Mouse (Mus musculus) hindbrain, embryonic 15.5 days (tissue): Measurements from ENCODE around the gene Nub1. TPM values are rescaled to one million over a fixed set of nuclear protein-coding genes. Genes with fewer than 3 reads are reported as not detected.

ENCODE experiments used
- ATAC-seq: fragments of 200-750 bp; cut with Nextera tagmentation; 2 replicates; pipeline ENCODE4 v1.8.0; 2017; ENCODE audit warnings: low read depth, moderate number of reproducible peaks, moderate TSS enrichment; ENCODE audit not compliant: low FRiP score
- H3K27ac ChIP-seq: fragments of 300-500 bp; sonication (generic); replicated peaks from 2 replicates; pipeline ENCODE4 v1.5.1; 2015; ENCODE audit warnings: mild to moderate bottlenecking, inconsistent platforms
- H3K27me3 ChIP-seq: fragments of 300-500 bp; sonication (generic); 2 replicates; pipeline ENCODE4 v1.6.1; 2015; ENCODE audit warnings: control low read depth, inconsistent platforms
- H3K36me3 ChIP-seq: fragments of 300-500 bp; sonication (generic); 2 replicates; pipeline ENCODE4 v1.6.1; 2015; ENCODE audit warnings: control low read depth, inconsistent platforms
- H3K4me1 ChIP-seq: fragments of 300-500 bp; sonication (generic); replicated peaks from 2 replicates; pipeline ENCODE4 v1.6.1; 2015; ENCODE audit warnings: control low read depth, inconsistent platforms
- H3K4me2 ChIP-seq: fragments of 300-500 bp; sonication (generic); 2 replicates; pipeline ENCODE4 v1.6.1; 2015; ENCODE audit warnings: moderate library complexity, mild to moderate bottlenecking, inconsistent platforms
- H3K4me3 ChIP-seq: fragments of 300-500 bp; sonication (generic); 2 replicates; pipeline ENCODE4 v1.5.1; 2015; ENCODE audit warnings: mild to moderate bottlenecking, inconsistent platforms
- H3K9ac ChIP-seq: fragments of 300-500 bp; sonication (generic); 2 replicates; pipeline ENCODE4 v1.6.1; 2015; ENCODE audit warnings: inconsistent platforms
- H3K9me3 ChIP-seq: fragments of 300-500 bp; sonication (generic); 2 replicates; pipeline ENCODE4 v1.6.1; 2016; ENCODE audit warnings: control low read depth, inconsistent platforms
- WGBS: fragments of 180-500 bp; shearing (Covaris S2); methylation state at CpG from one replicate; pipeline ENCODE4 v1.1.7; 2015; 5-methylcytosine and 5-hydroxymethylcytosine counted together
- polyA plus RNA-seq: library from polyadenylated mRNA; unstranded; fragments of >200 nt; fragmentation: Nextera tagmentation; extraction: Ambion mirVana; gene quantifications from 2 replicates; pipeline ENCODE4 v1.2.1, GENCODE M21; 2015

Nub1 gene
- polyA plus RNA-seq, 1 experiment from 2014 or later = 49.0 TPM

DNA sequence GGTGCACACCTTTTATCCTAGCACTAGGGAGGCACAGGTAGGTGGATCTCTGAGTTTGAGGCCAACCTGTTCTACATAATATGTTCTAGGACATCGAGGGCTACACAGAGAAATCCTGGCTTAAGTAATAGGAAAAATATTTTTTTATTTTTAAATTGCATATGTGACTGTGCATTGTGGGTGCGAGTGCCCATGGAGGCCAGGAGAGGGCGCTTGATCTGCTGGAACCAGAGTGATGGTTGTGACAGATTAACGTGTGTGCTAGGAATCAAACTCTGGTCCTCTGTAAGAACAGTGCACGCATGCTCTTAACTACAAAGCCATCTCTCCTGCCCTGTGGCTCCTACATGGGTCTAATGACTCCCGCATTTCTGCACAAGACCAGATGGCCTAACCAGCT lies 26.3 kb downstream of the Nub1 start:
- Histone ChIP-seq H3K4me3 (no peak overlapping the region), H3K27ac (no peak overlapping the region), H3K9me3 (no peaks in the 10 kb centered on the region), H3K36me3 (peaks cover 49% of the 10 kb centered on the region), H3K4me2 (no peak overlapping the region), H3K4me1 (peaks cover 14% of the 10 kb centered on the region; the same call in 1 of the 2 replicates), H3K9ac (no peak overlapping the region), H3K27me3 (no peaks in the 10 kb centered on the region)
- WGBS = 97% methylated on average over 6 of the region's 6 CpGs
- ATAC-seq = no peak

DNA sequence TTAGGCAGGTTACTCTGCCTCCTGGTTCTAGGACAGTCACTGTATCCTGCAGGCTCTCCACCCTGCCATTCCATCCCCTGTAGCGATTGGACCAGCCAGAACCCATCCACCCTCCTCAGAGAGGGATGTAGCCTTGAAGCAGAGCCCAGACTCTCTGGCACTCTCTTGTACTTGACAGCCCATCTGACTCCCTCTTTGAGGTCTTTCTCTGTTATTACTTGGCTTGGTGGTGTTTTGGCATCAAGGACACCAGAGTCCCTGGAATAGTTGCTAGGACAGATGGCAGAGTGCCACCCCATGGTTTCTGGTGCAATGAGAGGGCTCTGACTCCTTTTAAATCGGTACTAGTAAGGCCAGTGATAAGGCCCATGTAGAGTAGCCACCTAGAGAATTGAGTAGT lies 27.9 kb downstream of the Nub1 start:
- no peaks in the 10 kb centered on the region for H3K9me3 ChIP-seq
- H3K4me1 ChIP-seq = peaks cover 14% of the 10 kb centered on the region; the same call in 1 of the 2 replicates
- ATAC-seq = peak; percentile 74; the same call in 1 of the 2 replicates
- WGBS = 75% methylated on average over 2 of the region's 2 CpGs
- no peak overlapping the region for H3K9ac ChIP-seq
- H3K36me3 ChIP-seq = peaks cover 34% of the 10 kb centered on the region
- no peak overlapping the region for H3K27ac ChIP-seq
- H3K4me2 ChIP-seq = no peak overlapping the region
- H3K4me3 ChIP-seq = no peak overlapping the region
- H3K27me3 ChIP-seq = no peaks in the 10 kb centered on the region

DNA sequence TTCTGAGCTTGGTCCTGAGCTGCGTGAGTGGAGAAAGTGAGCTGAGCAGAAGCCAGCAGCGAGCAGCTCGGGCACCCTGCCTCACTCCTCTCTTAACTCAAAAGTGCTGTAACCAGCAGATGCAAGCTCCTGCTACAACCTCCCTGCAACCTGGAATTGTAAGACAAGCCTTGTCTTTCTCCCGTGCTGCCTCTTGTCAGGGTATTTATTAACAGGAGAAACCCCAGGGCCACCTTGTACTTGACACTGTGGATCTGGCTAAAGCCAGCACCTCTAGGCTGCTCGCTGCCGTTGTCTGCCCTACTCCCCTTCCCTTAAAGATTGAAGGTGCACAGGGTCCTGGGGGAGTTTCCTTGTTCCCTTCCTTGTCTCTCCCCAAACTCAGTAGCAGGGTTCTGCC lies 28.7 kb downstream of the Nub1 start:
- H3K4me1 ChIP-seq = peaks cover 14% of the 10 kb centered on the region; the same call in 1 of the 2 replicates
- no peak for ATAC-seq
- no peak overlapping the region for H3K27ac ChIP-seq
- H3K4me3 ChIP-seq = no peak overlapping the region
- H3K36me3 ChIP-seq = peaks cover 26% of the 10 kb centered on the region
- no peak overlapping the region for H3K4me2 ChIP-seq
- no peaks in the 10 kb centered on the region for H3K27me3 ChIP-seq
- WGBS = 74% methylated on average over 6 of the region's 6 CpGs
- no peak overlapping the region for H3K9ac ChIP-seq
- no peaks in the 10 kb centered on the region for H3K9me3 ChIP-seq

DNA sequence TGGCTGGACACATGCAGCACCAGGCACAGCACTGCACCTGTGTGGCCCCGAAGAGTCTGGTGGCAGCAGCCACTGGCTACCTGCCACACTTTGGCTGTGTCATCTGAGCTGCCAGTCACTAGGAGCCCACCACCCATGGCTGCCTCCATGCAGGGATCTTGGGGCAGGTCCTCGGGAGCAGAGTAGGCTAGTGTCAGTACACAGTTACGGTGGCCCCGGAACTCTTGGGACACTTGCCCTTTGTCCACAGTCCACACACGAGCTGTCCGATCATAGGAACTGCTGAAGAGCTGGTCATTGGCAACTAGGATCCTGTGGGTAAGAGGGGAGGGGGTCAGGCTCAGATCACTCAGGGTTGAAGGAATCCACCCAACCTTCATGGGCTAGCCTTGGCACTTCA lies 32.7 kb downstream of the Nub1 start:
- no peak for ATAC-seq
- Histone ChIP-seq H3K4me1 (peaks cover 9% of the 10 kb centered on the region; the same call in 1 of the 2 replicates), H3K9me3 (no peaks in the 10 kb centered on the region), H3K4me2 (no peak overlapping the region), H3K27ac (no peak overlapping the region), H3K9ac (no peak overlapping the region), H3K36me3 (no peaks in the 10 kb centered on the region), H3K27me3 (no peaks in the 10 kb centered on the region), H3K4me3 (no peak overlapping the region)
- WGBS = 91% methylated on average over 6 of the region's 6 CpGs

DNA sequence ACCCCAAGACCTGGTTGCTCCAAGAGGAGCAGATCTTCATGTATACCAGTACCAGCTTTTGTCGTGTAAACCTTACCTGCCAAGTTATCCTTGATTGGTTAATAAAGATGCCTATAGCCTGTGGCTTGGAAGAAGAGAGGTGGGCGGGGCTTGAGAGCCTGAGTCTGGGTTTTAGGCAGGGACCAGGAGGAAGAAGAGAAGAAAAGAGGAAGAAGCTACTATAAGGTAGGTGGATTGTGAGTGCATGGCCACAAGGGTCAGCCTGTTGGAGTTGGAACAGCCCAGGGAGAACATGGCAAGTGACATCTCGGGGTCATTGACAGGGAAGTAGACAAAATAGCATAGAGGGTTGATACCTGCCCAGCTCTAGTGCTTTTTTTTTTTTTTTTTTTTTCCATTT lies 34.5 kb downstream of the Nub1 start:
- no peak overlapping the region for H3K27ac ChIP-seq
- H3K4me2 ChIP-seq = no peak overlapping the region
- H3K27me3 ChIP-seq = no peaks in the 10 kb centered on the region
- WGBS = 87% methylated on average over 3 of the region's 3 CpGs
- ATAC-seq = no peak
- H3K4me3 ChIP-seq = no peak overlapping the region
- no peaks in the 10 kb centered on the region for H3K36me3 ChIP-seq
- peaks cover 9% of the 10 kb centered on the region for H3K4me1 ChIP-seq
- H3K9me3 ChIP-seq = no peaks in the 10 kb centered on the region
- no peak overlapping the region for H3K9ac ChIP-seq

DNA sequence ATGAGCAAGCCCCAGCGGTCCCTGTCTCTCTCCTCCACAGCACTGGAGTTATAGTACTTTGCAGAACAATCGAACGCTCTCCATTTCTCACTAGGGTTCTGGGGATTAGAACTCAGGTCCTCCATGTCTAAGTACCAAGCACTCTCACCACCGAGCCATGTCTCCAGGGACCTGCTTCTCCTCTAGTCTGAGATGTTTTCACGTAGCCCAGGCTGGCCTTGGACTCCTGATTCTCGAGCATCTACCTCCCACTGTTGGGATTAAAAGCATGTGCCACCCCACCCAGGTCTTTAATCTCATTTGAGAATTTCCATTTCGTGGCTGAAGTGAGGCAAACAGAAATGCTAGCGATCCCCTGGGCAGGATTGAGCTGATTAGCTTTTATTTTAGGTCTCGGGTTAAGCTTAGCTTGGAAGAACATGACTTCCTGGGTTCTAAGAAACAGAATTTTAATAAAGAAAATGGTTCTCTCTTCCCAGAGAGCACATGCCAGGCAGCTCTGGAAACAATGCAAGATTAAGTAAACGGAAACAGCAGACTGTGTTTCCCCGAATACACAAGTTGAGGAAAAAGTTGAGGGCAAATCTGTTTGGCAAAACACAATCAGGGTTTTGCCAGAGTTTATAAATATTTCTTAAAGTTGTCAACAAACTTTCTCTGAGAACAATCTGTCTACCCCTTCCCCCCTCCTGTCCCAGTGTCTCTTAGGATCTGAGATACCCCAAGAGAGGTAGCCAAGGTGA lies 38.4 kb downstream of the Nub1 start:
- H3K27me3 ChIP-seq = peaks cover 9% of the 10 kb centered on the region
- H3K4me1 ChIP-seq = peaks cover 12% of the 10 kb centered on the region
- H3K36me3 ChIP-seq = no peaks in the 10 kb centered on the region
- H3K4me2 ChIP-seq = no peak overlapping the region
- 79% methylated on average over 11 of the region's 11 CpGs for WGBS
- no peak overlapping the region for H3K27ac ChIP-seq
- no peak overlapping the region for H3K4me3 ChIP-seq
- H3K9ac ChIP-seq = no peak overlapping the region
- ATAC-seq = no peak
- no peaks in the 10 kb centered on the region for H3K9me3 ChIP-seq

DNA sequence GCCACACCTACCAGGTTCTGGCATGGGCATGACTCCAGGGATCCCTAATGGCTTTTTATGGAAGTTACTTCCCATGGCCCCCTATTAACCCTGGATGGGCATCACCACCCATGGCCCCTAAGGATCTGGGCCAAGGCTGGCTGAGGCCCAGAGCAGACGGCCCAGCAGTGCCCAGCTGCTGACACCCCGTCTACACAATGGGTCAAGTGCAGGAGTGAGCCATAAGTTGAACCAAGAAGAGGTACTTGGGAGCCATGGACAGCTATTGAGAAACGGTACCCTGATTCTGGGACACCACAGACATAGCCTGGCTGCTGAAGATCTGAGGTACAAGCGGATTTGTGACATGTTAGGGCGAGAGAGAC lies 38.9 kb downstream of the Nub1 start:
- H3K4me2 ChIP-seq = no peak overlapping the region

DNA sequence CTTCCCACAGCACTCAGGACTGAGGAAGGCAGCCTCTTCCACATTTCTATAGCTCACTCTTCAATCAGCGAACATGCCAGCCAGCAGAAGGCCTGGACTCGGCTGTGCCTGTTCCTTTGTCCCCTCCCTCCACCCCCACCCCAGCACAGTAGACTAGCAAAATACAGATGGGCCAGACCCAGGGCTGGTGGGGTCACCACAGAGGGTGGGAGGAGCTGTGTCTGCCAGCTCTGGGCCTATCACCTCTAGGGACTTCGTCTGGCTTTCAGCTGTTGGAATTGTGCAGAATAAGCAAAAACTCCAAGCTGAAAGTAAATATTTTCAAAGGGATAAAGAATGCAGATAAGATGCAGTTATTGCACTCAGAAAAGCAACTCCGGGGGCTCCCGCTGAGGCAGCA lies 39.5 kb downstream of the Nub1 start:
- Histone ChIP-seq H3K9ac (no peak overlapping the region), H3K4me1 (peaks cover 16% of the 10 kb centered on the region), H3K4me2 (no peak overlapping the region), H3K9me3 (no peaks in the 10 kb centered on the region), H3K36me3 (no peaks in the 10 kb centered on the region), H3K4me3 (no peak overlapping the region), H3K27ac (peak overlapping the region; percentile 46), H3K27me3 (peaks cover 18% of the 10 kb centered on the region)
- WGBS = 53% methylated on average over 5 of the region's 5 CpGs
- no peak for ATAC-seq

More for the DNA sequence above, 38.9 kb downstream of the Nub1 start:
- no peak for ATAC-seq
- Histone ChIP-seq H3K4me1 (peaks cover 12% of the 10 kb centered on the region), H3K27ac (peak overlapping the region; percentile 46), H3K4me3 (no peak overlapping the region), H3K27me3 (peaks cover 12% of the 10 kb centered on the region), H3K36me3 (no peaks in the 10 kb centered on the region), H3K9me3 (no peaks in the 10 kb centered on the region), H3K9ac (no peak overlapping the region)
- 82% methylated on average over 5 of the region's 5 CpGs for WGBS

DNA sequence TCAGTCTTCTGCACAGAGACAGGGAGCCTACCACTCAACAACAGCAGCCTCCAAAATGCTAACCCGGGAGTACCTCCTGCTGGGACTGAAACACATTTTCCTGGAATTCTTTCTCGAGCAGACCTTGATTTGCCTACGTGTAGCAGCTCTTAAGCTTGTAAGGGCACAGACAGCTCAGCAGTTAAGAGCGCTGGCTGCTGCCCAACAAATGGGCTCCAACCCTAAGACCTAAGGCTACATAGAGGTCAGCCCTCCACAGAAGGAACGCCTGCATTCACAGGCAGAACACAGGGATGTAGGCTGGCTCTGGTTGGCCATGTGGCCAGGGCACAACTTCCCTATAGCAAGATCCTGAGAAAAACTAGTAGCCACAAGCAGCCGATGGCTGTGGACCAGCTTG lies 40.6 kb downstream of the Nub1 start:
- no peak overlapping the region for H3K9ac ChIP-seq
- no peak overlapping the region for H3K27ac ChIP-seq
- WGBS = 73% methylated on average over 6 of the region's 6 CpGs
- no peak for ATAC-seq
- H3K4me1 ChIP-seq = peaks cover 27% of the 10 kb centered on the region
- no peaks in the 10 kb centered on the region for H3K36me3 ChIP-seq
- H3K4me3 ChIP-seq = no peak overlapping the region
- no peak overlapping the region for H3K4me2 ChIP-seq
- H3K27me3 ChIP-seq = peaks cover 27% of the 10 kb centered on the region
- no peaks in the 10 kb centered on the region for H3K9me3 ChIP-seq

DNA sequence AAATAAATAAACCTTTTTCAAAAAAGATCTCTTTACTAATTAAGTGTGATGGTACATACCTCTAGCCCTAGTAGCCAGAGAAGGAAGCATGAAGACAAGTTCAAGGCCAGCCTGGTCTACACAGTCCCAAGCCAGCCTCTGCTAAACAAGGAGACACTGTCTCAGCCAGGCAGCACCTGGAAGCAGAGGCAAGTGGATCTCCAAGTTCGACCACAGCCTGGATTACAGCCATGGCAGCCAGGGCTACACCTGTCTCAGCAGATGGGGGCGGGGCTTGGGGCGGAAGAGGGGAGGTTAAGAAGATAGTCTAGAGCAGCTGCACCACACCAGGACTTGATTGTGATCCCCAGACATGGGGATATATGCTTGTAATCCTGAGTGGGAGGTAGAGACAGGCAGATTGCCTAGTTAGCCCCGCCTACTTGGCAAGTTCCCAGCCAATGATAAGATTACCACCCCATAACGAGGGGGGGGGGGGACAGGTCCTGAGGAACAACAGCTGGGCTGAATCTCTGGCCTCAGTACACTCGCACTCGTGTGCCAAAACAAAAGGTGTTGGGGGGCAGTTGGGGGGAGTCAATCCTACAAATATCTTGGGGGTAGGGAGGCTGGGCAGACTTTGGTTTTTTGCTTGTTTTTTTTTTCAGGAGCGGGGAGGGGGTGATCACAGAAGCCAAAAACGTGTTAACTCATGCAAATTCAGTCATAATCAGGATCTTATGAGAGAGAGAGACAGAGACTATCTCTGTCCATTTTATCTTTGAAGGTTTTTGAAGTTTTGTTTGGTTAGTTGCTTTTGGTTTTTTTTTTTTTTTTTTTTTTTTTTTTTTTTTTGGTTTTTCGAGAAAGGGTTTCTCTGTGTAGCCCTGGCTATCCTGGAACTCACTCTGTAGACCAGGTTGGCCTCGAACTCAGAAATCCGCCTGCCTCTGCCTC lies 41.8 kb downstream of the Nub1 start:
- Histone ChIP-seq H3K9ac (no peak overlapping the region), H3K4me1 (peaks cover 28% of the 10 kb centered on the region), H3K27ac (no peak overlapping the region), H3K27me3 (peaks cover 36% of the 10 kb centered on the region), H3K9me3 (no peaks in the 10 kb centered on the region), H3K36me3 (no peaks in the 10 kb centered on the region), H3K4me2 (no peak overlapping the region), H3K4me3 (no peak overlapping the region)
- no peak for ATAC-seq
- 71% methylated on average over 12 of the region's 12 CpGs for WGBS

DNA sequence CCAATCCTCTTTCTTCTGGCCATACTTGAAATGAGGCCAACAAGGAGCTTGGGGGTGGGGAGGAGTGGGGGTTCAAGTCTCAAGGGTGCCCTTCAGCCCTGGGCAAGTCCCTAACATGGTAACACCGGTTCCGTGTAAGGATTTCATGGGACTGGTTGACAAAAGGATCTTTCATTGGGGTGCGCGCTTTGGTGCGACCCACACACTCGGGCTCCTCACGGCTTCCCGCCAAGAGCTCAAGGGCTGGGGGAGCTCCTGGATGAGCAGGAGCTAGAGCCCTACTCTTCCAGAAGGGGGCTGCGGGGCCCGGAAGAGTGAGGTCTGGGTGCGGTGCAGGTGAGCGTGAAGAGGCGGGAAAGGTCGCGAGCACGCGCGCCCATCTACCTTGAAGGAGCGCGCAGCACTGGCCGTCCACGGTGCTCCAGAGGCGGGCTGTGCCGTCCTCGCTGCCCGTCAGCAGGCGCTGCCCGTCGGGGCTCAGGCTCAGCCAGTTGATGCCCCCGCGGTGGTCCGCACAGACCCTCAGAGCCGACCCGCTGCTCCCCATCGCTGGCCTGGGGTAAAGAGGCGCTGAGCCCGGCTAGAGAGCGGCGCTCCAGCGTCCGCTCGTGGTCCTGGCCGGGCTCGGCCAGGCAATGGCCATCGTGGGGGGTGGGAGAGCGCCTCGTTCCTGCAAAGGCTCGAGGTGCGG lies 44.6 kb downstream of the Nub1 start:
- Histone ChIP-seq H3K9ac (peak overlapping the region; percentile 43), H3K36me3 (no peaks in the 10 kb centered on the region), H3K4me3 (peak overlapping the region; percentile 42), H3K27me3 (peaks cover 36% of the 10 kb centered on the region), H3K27ac (no peak overlapping the region), H3K4me1 (peaks cover 28% of the 10 kb centered on the region), H3K9me3 (no peaks in the 10 kb centered on the region), H3K4me2 (peak overlapping the region; percentile 59)
- WGBS = 2% methylated on average over 48 of the region's 49 CpGs
- no peak for ATAC-seq

DNA sequence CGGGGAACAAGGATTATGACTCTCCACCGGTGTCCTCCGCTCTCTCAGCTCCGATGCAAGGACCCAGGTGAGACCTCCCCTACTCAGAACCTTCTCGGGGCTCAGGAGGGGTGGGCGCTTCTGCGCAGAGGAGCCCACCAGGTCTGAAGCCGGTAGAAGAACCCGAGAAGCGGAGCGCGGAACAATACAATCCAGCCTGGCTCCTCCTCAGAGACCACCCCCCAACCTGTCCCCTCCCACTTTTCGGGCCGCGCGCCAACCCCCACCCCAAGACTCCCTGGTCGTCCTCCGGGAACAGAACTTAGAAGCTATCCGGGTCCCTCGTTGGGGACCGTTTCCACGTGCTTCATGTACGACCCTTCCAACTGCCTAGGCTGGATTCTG lies 45.1 kb downstream of the Nub1 start, which contains the start of gene Wdr86:
Gene Wdr86 (minus strand): TSS at position 240 of the 384 bp plus-strand sequence.
- Histone ChIP-seq H3K4me2 (peak within 1 kb of the TSS; percentile 59), H3K27ac (no peak within 1 kb of the TSS), H3K36me3 (no peaks in the 10 kb centered on the region), H3K27me3 (peaks cover 36% of the 10 kb centered on the region), H3K9me3 (no peaks in the 10 kb centered on the region), H3K4me3 (peak within 1 kb of the TSS; percentile 42), H3K9ac (peak within 1 kb of the TSS; percentile 43), H3K4me1 (peaks cover 25% of the 10 kb centered on the region)
- WGBS = under 1% methylated on average over 23 of the region's 23 CpGs
- ATAC-seq = peak; percentile 37; the same call in 1 of the 2 replicates
